Mouse (Mus musculus) lung, postnatal 0 days (tissue): ENCODE data around the gene Mdfi. TPM values are rescaled to one million over a fixed set of nuclear protein-coding genes. Genes with fewer than 3 reads are reported as not detected.

Experiments used
- ATAC-seq: fragments of 200-750 bp; cut with Nextera tagmentation; 2 replicates; pipeline ENCODE4 v1.8.0; 2017; ENCODE audit warnings: moderate library complexity
- DNase-seq: peaks from one replicate; pipeline ENCODE4 v3.0.0-alpha.2; 2016; ENCODE audit warnings: low spot score
- H3K27ac ChIP-seq: fragments of 300-500 bp; sonication (generic); 2 replicates; pipeline ENCODE4 v1.5.1; 2014; ENCODE audit warnings: antibody characterized with exemption, mild to moderate bottlenecking, low read length, mixed read lengths
- H3K27me3 ChIP-seq: fragments of 300-500 bp; sonication (generic); replicated peaks from 2 replicates; pipeline ENCODE4 v1.6.1; 2014; ENCODE audit warnings: low read length, mixed read lengths; ENCODE audit not compliant: insufficient read depth
- H3K36me3 ChIP-seq: fragments of 300-500 bp; sonication (generic); 2 replicates; pipeline ENCODE4 v1.6.1; 2014; ENCODE audit warnings: low read length, mixed read lengths; ENCODE audit not compliant: insufficient read depth
- H3K4me1 ChIP-seq: fragments of 300-500 bp; sonication (generic); 2 replicates; pipeline ENCODE4 v1.6.1; 2014; ENCODE audit warnings: antibody characterized with exemption, low read depth, low read length, mixed read lengths; ENCODE audit not compliant: insufficient read depth
- H3K4me2 ChIP-seq: fragments of 300-500 bp; sonication (generic); replicated peaks from 2 replicates; pipeline ENCODE4 v1.6.1; 2014; ENCODE audit warnings: low read depth, mild to moderate bottlenecking, low read length, moderate library complexity, mixed read lengths
- H3K4me3 ChIP-seq: fragments of 300-500 bp; sonication (generic); 2 replicates; pipeline ENCODE4 v1.5.1; 2014; ENCODE audit warnings: low read depth, low read length
- H3K9ac ChIP-seq: fragments of 300-500 bp; sonication (generic); replicated peaks from 2 replicates; pipeline ENCODE4 v1.6.1; 2014; ENCODE audit warnings: low read depth, mild to moderate bottlenecking
- H3K9me3 ChIP-seq: fragments of 300-500 bp; sonication (generic); 2 replicates; pipeline ENCODE4 v1.6.1; 2016; ENCODE audit warnings: low read length, mixed read lengths
- CTCF ChIP-seq: IDR thresholded peaks from 2 replicates; pipeline ENCODE4 v1.5.1; 2016; ENCODE audit warnings: antibody characterized with exemption, mild to moderate bottlenecking
- EP300 ChIP-seq: IDR thresholded peaks from 2 replicates; pipeline ENCODE4 v1.6.1; 2016; ENCODE audit warnings: antibody characterized with exemption, mild to moderate bottlenecking, control low read depth
- WGBS: fragments of 180-500 bp; shearing (Covaris S2); extraction: QIAGEN DNeasy Blood & Tissue Kit; methylation state at CpG from one replicate; pipeline ENCODE4 v1.1.7; 2014; 5-methylcytosine and 5-hydroxymethylcytosine counted together
- polyA plus RNA-seq: library from polyadenylated mRNA; unstranded; fragments of >200 nt; fragmentation: Nextera tagmentation; extraction: Ambion mirVana; gene quantifications from 2 replicates; pipeline ENCODE4 v1.2.1, GENCODE M21; 2015

The Mdfi gene
- polyA plus RNA-seq, 1 experiment from 2014 or later = 9.3 TPM

DNA sequence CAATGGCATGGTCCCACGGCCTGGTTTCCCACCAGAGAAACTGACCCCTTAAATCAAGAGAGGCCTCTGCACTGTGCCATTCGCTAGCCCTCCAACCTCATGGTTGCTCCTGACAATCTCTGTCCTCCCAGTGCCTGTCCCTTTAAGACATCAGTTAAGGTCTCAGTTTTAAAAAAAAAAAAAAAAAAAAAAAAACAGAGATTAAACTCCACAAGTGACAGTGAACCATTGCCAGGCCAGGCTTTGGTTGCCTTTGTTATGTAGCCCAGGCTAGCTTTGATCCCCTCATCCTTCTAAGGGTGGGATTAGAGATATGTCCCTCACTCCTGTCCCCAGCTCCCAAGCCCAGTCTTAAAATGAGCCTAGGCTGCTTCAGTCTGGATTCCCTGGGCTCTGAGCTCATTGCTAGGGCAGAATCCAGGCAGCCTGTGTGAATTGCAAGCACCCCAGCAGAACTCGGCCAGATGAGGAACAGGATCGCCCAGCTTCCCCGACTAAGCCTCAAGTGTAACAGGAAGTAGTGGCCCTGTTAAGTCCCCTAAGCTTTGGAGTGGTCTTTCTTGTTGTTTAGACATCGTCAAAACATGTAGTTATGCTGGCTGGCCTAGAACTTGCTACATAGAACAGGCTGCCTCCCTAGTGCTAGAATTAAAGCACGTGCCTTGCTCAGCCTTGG, 16.3 kb upstream of the Mdfi start:
- Histone ChIP-seq H3K4me2 (no peak overlapping the region), H3K9me3 (no peaks in the 10 kb centered on the region), H3K27me3 (no peaks in the 10 kb centered on the region), H3K9ac (no peak overlapping the region), H3K4me1 (no peaks in the 10 kb centered on the region; the same call in 1 of the 2 replicates), H3K27ac (no peak overlapping the region), H3K4me3 (no peak overlapping the region), H3K36me3 (no peaks in the 10 kb centered on the region)
- no peak for ATAC-seq
- TF ChIP-seq CTCF = no peak
- no peak for TF ChIP-seq EP300
- DNase-seq = no peak
- WGBS = 66% methylated on average over 7 of the region's 7 CpGs

DNA sequence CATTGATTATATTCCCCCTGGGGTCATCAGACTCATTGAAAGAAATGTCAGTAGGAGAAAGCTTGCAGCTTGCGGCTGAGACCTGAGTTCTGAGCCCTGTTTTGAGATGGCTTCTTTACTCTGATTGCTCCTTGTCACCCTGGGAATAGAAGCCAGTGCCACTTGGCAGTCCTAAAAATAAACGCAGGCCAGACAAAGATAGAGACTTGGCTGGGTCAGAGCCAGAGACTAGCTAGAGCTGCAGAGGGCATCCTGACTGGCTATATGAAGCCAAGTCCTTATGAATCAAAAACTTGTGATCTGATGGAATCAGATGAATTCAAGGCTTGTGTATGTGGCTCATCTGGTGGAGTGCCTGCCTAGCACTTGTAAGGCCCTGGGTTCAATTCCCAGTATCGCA, 15.5 kb upstream of the Mdfi start:
- DNase-seq (no peak), ATAC-seq (no peak)
- Histone ChIP-seq H3K4me2 (no peak overlapping the region), H3K9me3 (no peaks in the 10 kb centered on the region), H3K4me1 (no peaks in the 10 kb centered on the region; the same call in 1 of the 2 replicates), H3K9ac (no peak overlapping the region), H3K36me3 (no peaks in the 10 kb centered on the region), H3K27me3 (no peaks in the 10 kb centered on the region), H3K4me3 (no peak overlapping the region), H3K27ac (no peak overlapping the region)
- WGBS = 76% methylated on average over 3 of the region's 3 CpGs
- TF ChIP-seq EP300 = no peak
- no peak for TF ChIP-seq CTCF

DNA sequence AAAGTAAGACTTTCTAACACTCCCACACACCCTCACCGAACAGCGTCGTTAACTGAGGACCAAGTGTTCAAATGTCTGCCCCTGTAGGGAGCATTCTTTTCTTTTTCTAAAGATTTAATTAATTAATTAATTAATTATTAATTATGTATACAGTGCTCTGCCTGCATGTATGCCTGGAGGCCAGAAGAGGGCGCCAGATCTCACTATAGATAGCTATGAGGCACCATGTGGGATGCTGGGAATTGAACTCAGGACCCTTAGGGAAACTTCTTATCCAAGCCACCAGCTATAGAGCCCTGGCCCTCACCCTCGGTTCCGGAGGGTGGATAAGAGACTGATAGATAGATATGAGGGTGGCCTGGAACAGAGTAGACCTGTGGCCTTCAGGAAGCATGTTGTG, 13.5 kb upstream of the Mdfi start:
- H3K27me3 ChIP-seq = no peaks in the 10 kb centered on the region
- no peak overlapping the region for H3K9ac ChIP-seq
- H3K4me2 ChIP-seq = no peak overlapping the region
- no peak for TF ChIP-seq EP300
- TF ChIP-seq CTCF = peak; percentile 42
- ATAC-seq (no peak), DNase-seq (no peak)
- H3K27ac ChIP-seq = no peak overlapping the region
- H3K4me1 ChIP-seq = no peaks in the 10 kb centered on the region; the same call in 1 of the 2 replicates
- no peaks in the 10 kb centered on the region for H3K9me3 ChIP-seq
- H3K36me3 ChIP-seq = no peaks in the 10 kb centered on the region
- WGBS = 81% methylated on average over 6 of the region's 6 CpGs
- H3K4me3 ChIP-seq = no peak overlapping the region

DNA sequence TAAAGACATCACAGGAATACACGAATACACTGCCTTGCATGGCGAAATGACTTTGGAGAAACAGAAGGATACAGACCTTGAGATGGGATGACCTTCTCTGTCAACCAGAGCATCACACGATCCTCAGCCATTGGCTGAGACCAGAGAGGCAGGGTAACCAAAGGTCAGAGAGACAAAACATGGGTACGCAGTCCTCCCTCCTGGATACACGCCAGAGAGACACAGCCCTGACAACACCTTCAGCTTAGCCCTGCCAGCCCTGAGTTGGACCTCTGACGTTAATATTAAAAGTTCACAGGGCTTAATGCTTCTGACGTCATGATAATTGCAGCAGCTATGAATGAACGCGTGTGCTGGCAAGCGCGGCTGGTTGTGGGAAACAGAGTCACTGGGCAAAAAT, 11.1 kb upstream of the Mdfi start:
- Histone ChIP-seq H3K4me2 (no peak overlapping the region), H3K36me3 (no peaks in the 10 kb centered on the region), H3K9ac (no peak overlapping the region), H3K27me3 (no peaks in the 10 kb centered on the region), H3K4me3 (no peak overlapping the region), H3K27ac (no peak overlapping the region), H3K4me1 (no peaks in the 10 kb centered on the region; the same call in 1 of the 2 replicates), H3K9me3 (no peaks in the 10 kb centered on the region)
- DNase-seq (no peak), ATAC-seq (no peak)
- TF ChIP-seq EP300 = no peak
- TF ChIP-seq CTCF = no peak
- 68% methylated on average over 11 of the region's 11 CpGs for whole genome bisulfite sequencing

DNA sequence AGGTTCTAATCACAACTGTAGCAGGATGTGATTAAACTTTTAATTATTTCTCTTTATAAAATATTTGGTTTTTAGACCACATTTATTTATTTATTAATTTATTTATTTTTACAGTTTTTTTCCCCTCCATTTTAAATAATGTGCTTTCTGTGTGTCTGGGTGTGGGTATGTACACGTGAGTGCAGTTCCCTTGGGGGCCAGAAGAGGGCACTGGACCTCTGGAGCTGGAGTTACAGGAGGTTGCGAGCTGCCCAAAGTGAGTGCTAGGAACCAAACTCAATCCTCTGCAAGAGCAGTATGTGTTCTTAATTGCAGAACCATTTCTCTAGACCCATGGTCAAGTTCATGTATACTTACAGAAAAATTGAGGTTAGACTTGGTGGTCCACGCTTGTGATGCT, 9.0 kb upstream of the Mdfi start:
- DNase-seq (no peak), ATAC-seq (no peak)
- TF ChIP-seq EP300 = no peak
- peak; percentile 41 for TF ChIP-seq CTCF
- Histone ChIP-seq H3K4me3 (no peak overlapping the region), H3K9me3 (no peaks in the 10 kb centered on the region), H3K27me3 (no peaks in the 10 kb centered on the region), H3K9ac (no peak overlapping the region), H3K4me1 (no peaks in the 10 kb centered on the region; the same call in 1 of the 2 replicates), H3K4me2 (no peak overlapping the region), H3K27ac (no peak overlapping the region), H3K36me3 (no peaks in the 10 kb centered on the region)
- 97% methylated on average over 3 of the region's 3 CpGs for WGBS

DNA sequence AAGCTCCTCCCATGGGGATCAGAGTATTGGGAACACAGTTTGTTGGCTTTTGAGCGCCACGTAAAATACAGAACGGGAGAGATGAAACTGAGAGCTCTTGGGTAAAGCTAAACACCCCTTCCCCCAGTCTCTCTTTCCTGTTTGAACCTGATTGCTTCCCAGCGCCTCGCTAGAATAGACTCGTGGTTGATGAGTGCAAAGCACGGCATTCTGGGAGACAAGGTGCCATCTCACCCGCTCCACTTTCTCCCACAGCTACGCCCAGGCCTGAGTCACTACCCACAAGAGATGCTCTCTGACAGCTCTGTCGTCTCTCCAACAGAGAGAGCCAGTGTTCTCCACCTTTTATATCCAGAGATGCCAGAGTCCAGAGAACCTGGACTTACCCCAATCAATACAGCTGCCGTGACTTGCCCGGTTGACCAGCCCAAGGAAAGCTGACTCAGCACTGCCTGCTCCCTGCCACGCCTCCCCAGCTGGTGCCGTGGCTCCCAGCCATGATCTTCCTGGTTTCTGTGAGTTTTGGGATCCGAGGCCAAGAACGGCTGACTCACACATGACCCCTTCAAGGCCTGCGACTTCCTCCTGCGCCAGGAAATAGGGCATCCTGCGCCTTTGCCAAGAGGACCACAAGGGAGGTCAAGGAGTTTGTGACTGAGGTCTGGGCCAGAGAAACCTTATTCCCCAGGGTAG, 7.6 kb upstream of the Mdfi start:
- no peaks in the 10 kb centered on the region for H3K9me3 ChIP-seq
- no peaks in the 10 kb centered on the region for H3K36me3 ChIP-seq
- no peak overlapping the region for H3K9ac ChIP-seq
- ATAC-seq = peak; percentile 86
- no peak for TF ChIP-seq CTCF
- TF ChIP-seq EP300 = no peak
- DNase-seq = peak; percentile 88
- no peaks in the 10 kb centered on the region for H3K27me3 ChIP-seq
- peaks cover 3% of the 10 kb centered on the region; the same call in 1 of the 2 replicates for H3K4me1 ChIP-seq
- no peak overlapping the region for H3K4me3 ChIP-seq
- 42% methylated on average over 19 of the region's 19 CpGs for WGBS
- peak overlapping the region; percentile 47; the same call in 1 of the 2 replicates for H3K27ac ChIP-seq
- no peak overlapping the region for H3K4me2 ChIP-seq
